Mouse (Mus musculus) effector memory CD4-positive, alpha-beta T cell, adult 7 months (primary cell): ENCODE results near the gene Gstm2. TPM values are rescaled to one million over a fixed set of nuclear protein-coding genes. Genes with fewer than 3 reads are reported as not detected.

Source experiments
- polyA plus RNA-seq: library from polyadenylated mRNA; unstranded; fragments of 100-300 nt; shearing (Covaris generic); gene quantifications from one replicate; pipeline ENCODE4 v1.2.1, GENCODE M21; 2017

The Gstm2 gene
- polyA plus RNA-seq, result not detected

GRCm38 (mm10) chr3:107986041-107986562, at the start of gene Gstm2:
Gene Gstm2, minus strand, starts transcription at chr3:107986453.

GRCm38 (mm10) chr3:108017473-108018189, 31.4 kb upstream of the Gstm2 start, which contains the start of gene Gstm1:
Gene Gstm1, minus strand, starts transcription at chr3:108017973.

GRCm38 (mm10) chr3:107968724-107969395, 17.4 kb downstream of the Gstm2 start, which contains the start of gene Gstm3:
Gene Gstm3, minus strand, starts transcription at chr3:107969283.

GRCm38 (mm10) chr3:107943239-107943990, 42.8 kb downstream of the Gstm2 start, which contains the start of gene Gstm6:
Gene Gstm6, minus strand, starts transcription at chr3:107943749.

Other genes with a start within 250 kb of the Gstm2 start
- 5.3 TPM for gene Csf1, start 226.0 kb downstream of the Gstm2 start, polyA plus RNA-seq
- not detected for gene Eps8l3, start 109.2 kb downstream of the Gstm2 start, polyA plus RNA-seq
- gene Gstm5, start 90.6 kb downstream of the Gstm2 start, polyA plus RNA-seq, result 3.0 TPM
- gene Gstm7, start 54.6 kb downstream of the Gstm2 start, polyA plus RNA-seq, result not detected
- gene Gstm6, start 42.7 kb downstream of the Gstm2 start, polyA plus RNA-seq, result 0.67 TPM
- gene Gstm3, start 17.2 kb downstream of the Gstm2 start, polyA plus RNA-seq, result not detected
- gene Gstm1, start 31.5 kb upstream of the Gstm2 start, polyA plus RNA-seq, result 0.67 TPM
- gene Gstm4, start 58.4 kb upstream of the Gstm2 start, polyA plus RNA-seq, result 3.4 TPM
- gene Ampd2, start 100.2 kb upstream of the Gstm2 start, polyA plus RNA-seq, result 23.5 TPM
- not detected for gene Gnat2, start 106.3 kb upstream of the Gstm2 start, polyA plus RNA-seq
- 175 TPM for gene Gnai3, start 159.7 kb upstream of the Gstm2 start, polyA plus RNA-seq
- gene Gpr61, start 168.4 kb upstream of the Gstm2 start, polyA plus RNA-seq, result not detected
- gene Amigo1, start 199.9 kb upstream of the Gstm2 start, polyA plus RNA-seq, result 1.4 TPM
- gene Cyb561d1, start 214.8 kb upstream of the Gstm2 start, polyA plus RNA-seq, result 14.3 TPM
- 14.2 TPM for gene Atxn7l2, start 224.5 kb upstream of the Gstm2 start, polyA plus RNA-seq
- not detected for gene Sypl2, start 240.2 kb upstream of the Gstm2 start, polyA plus RNA-seq